Mouse (Mus musculus): ENCODE data around the gene Cldn34b1. TPM values are rescaled to one million over a fixed set of nuclear protein-coding genes. Genes with fewer than 3 reads are reported as not detected.
"Not testable (repeated sequence)": the region's sequence is repeated elsewhere in the genome, so short reads cannot be mapped to it uniquely, and the experiment has no call there.

Gene Cldn34b1
- not detected in 2 replicates for polyA plus RNA-seq (2016; fragmentation: Nextera tagmentation; extraction: Ambion mirVana)

- not testable (repeated sequence) for H3K4me1 ChIP-seq
Observed at GRCm38 (mm10) chrX:154890167-154890566, at the start of gene Cldn34b1. Gene Cldn34b1 (minus strand): TSS chrX:154890267.

GRCm38 (mm10) chrX:154935887-154936286 lies 45.8 kb upstream of the Cldn34b1 start, which contains the start of gene Magea6:
Gene Magea6 (minus strand): TSS chrX:154935987.
- not testable (repeated sequence) for H3K27me3 ChIP-seq (ENCODE audit: poor library complexity, severe bottlenecking); H3K27ac ChIP-seq; H3K4me3 ChIP-seq; H3K4me1 ChIP-seq; H3K36me3 ChIP-seq (replicated peaks); H3K9me3 ChIP-seq; DNase-seq (ENCODE audit: extremely low spot score, low spot score)
- WGBS: 62% methylated on average over 1 of the region's 1 CpGs

More at GRCm38 (mm10) chrX:154890167-154890566, at the start of gene Cldn34b1:
- H3K27me3 ChIP-seq (ENCODE audit: poor library complexity, severe bottlenecking); H3K9me3 ChIP-seq; H3K4me3 ChIP-seq; H3K36me3 ChIP-seq (replicated peaks); DNase-seq (ENCODE audit: extremely low spot score, low spot score); H3K27ac ChIP-seq: not testable (repeated sequence)
- 91% methylated on average over 3 of the region's 3 CpGs for whole genome bisulfite sequencing

Other genes with a start within 250 kb of the Cldn34b1 start
- not detected in 2 replicates for gene Magea6, start 45.7 kb upstream of the Cldn34b1 start, polyA plus RNA-seq (2016; fragmentation: Nextera tagmentation; extraction: Ambion mirVana)
- not detected in 2 replicates for gene Magea3, start 59.2 kb upstream of the Cldn34b1 start, polyA plus RNA-seq (2016; fragmentation: Nextera tagmentation; extraction: Ambion mirVana)
- not detected in 2 replicates for gene Magea8, start 105.6 kb upstream of the Cldn34b1 start, polyA plus RNA-seq (2016; fragmentation: Nextera tagmentation; extraction: Ambion mirVana)
- not detected in 2 replicates for gene Magea5, start 172.9 kb upstream of the Cldn34b1 start, polyA plus RNA-seq (2016; fragmentation: Nextera tagmentation; extraction: Ambion mirVana)
- not detected in 2 replicates for gene Magea1, start 199.5 kb upstream of the Cldn34b1 start, polyA plus RNA-seq (2016; fragmentation: Nextera tagmentation; extraction: Ambion mirVana)
- gene Magea2, start 203.4 kb upstream of the Cldn34b1 start, polyA plus RNA-seq (2016; fragmentation: Nextera tagmentation; extraction: Ambion mirVana): not detected in 2 replicates
- gene Cldn34b2, start 238.1 kb upstream of the Cldn34b1 start, polyA plus RNA-seq (2016; fragmentation: Nextera tagmentation; extraction: Ambion mirVana): not detected in 2 replicates

All from forebrain, embryonic 10.5 days (tissue).